Mouse (Mus musculus) kidney, adult 9 months (tissue): ENCODE measurements around the gene Pccb.

Source experiments
- DNase-seq: peaks from one replicate; pipeline ENCODE4 v3.0.0; 2022

Pccb gene

GRCm38 (mm10) chr9:101042249-101042648 lies 7.6 kb upstream of the Pccb start:
- no peak for DNase-seq

GRCm38 (mm10) chr9:101041508-101041907 lies 6.8 kb upstream of the Pccb start:
- no peak for DNase-seq

GRCm38 (mm10) chr9:101038634-101039033 lies 3.9 kb upstream of the Pccb start:
- no peak for DNase-seq

- peak; percentile 75 for DNase-seq
These were observed 2.7 kb upstream of the Pccb start for GRCm38 (mm10) chr9:101037396-101037795.

- peak; percentile 90 for DNase-seq
These were observed 2.2 kb upstream of the Pccb start for GRCm38 (mm10) chr9:101036876-101037275.

- peak; percentile 89 for DNase-seq
These were observed 1.3 kb upstream of the Pccb start for GRCm38 (mm10) chr9:101035836-101036596.

GRCm38 (mm10) chr9:101033761-101034447 lies 794 bp downstream of the Pccb start:
- DNase-seq: no peak

GRCm38 (mm10) chr9:101018768-101019167 lies 15.9 kb downstream of the Pccb start:
- no peak for DNase-seq

GRCm38 (mm10) chr9:101017734-101018516 lies 16.8 kb downstream of the Pccb start:
- DNase-seq: peak; percentile 66

- DNase-seq: peak; percentile 40
These were observed 19.4 kb downstream of the Pccb start for GRCm38 (mm10) chr9:101015324-101015723.

GRCm38 (mm10) chr9:101012433-101012832 lies 22.3 kb downstream of the Pccb start:
- DNase-seq: no peak

- DNase-seq: peak; percentile 34
These were observed 28.8 kb downstream of the Pccb start for GRCm38 (mm10) chr9:101005866-101006265.

GRCm38 (mm10) chr9:101003302-101003701 lies 31.4 kb downstream of the Pccb start:
- no peak for DNase-seq

- DNase-seq: no peak
These were observed 31.9 kb downstream of the Pccb start for GRCm38 (mm10) chr9:101002841-101003240.

GRCm38 (mm10) chr9:101002053-101002452 lies 32.6 kb downstream of the Pccb start:
- peak; percentile 17 for DNase-seq

GRCm38 (mm10) chr9:100997138-100997537 lies 37.6 kb downstream of the Pccb start:
- no peak for DNase-seq

- DNase-seq: no peak
These were observed 40.8 kb downstream of the Pccb start for GRCm38 (mm10) chr9:100993937-100994336.

- DNase-seq: no peak
These were observed 42.5 kb downstream of the Pccb start for GRCm38 (mm10) chr9:100992191-100992590.

GRCm38 (mm10) chr9:100991321-100991720 lies 43.4 kb downstream of the Pccb start:
- DNase-seq: peak; percentile 8

GRCm38 (mm10) chr9:100990609-100991008 lies 44.1 kb downstream of the Pccb start:
- DNase-seq: no peak

GRCm38 (mm10) chr9:100987850-100988249 lies 46.8 kb downstream of the Pccb start:
- no peak for DNase-seq

GRCm38 (mm10) chr9:100987006-100987405 lies 47.7 kb downstream of the Pccb start:
- no peak for DNase-seq
